Mouse (Mus musculus) C2C12 (cell line): ENCODE data around the gene Irs3.

Source experiments
- CTCF ChIP-seq: IDR thresholded peaks from one replicate; pipeline ENCODE4 v1.5.1; 2011; ENCODE audit not compliant: control insufficient read depth, insufficient read depth, insufficient read length
- MAX ChIP-seq: IDR thresholded peaks from one replicate; pipeline ENCODE4 v1.6.1; 2011; ENCODE audit warnings: mild to moderate bottlenecking, control low read depth
- MYOG ChIP-seq: IDR thresholded peaks from one replicate; pipeline ENCODE4 v1.6.1; 2011; ENCODE audit not compliant: control insufficient read depth, insufficient read length; ENCODE audit errors: extremely low read depth
- USF1 ChIP-seq: IDR thresholded peaks from one replicate; pipeline ENCODE4 v1.6.1; 2011; ENCODE audit warnings: low read depth, mild to moderate bottlenecking, control low read depth, moderate library complexity

DNA sequence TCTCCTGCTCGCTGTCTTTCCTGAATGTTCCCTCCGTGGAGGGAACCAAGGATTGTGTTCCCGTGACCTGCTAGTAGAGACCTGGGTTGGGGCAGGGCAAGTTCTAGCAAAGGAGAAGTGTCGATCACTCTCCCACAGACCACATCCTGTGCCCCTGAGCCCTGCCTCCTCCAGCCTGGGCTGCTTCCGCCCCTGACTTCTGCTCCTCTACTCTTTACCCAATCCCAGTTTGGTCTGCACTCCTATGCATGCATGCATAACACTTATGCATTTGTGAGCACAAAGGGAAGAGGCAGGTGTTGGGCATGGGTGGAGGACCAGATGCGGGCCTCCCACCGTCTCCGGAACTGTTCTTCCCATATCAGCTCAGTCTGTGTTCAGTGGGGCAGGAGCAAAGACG is 14.3 kb downstream of the Irs3 start:
- no peak for TF ChIP-seq CTCF
- no peak for TF ChIP-seq MYOG
- TF ChIP-seq MAX = no peak
- no peak for TF ChIP-seq USF1
